Mouse (Mus musculus): Measurements from ENCODE around the gene Krt1. TPM values are rescaled to one million over a fixed set of nuclear protein-coding genes. Genes with fewer than 3 reads are reported as not detected.

Krt1 gene
- polyA plus RNA-seq (2012; ENCODE audit: insufficient read depth, low replicate concordance): not detected in 2 replicates

GRCm38 (mm10) chr15:101850694-101851093, at the start of gene Krt1:
Gene Krt1 (minus strand): TSS chr15:101850794.
- H3K4me3 ChIP-seq (replicated peaks): no peak within 1 kb of the TSS
- H3K27me3 ChIP-seq (replicated peaks): peaks cover 83% of the 10 kb centered on the region
- peaks cover 5% of the 10 kb centered on the region for H3K4me1 ChIP-seq
- no peaks in the 10 kb centered on the region for H3K9me3 ChIP-seq
- H3K36me3 ChIP-seq (replicated peaks; ENCODE audit: low read length): no peaks in the 10 kb centered on the region
- TF ChIP-seq FLI1 (IDR thresholded peaks at IDR 0.05; ENCODE audit: low read length) (no peak), GATA1 (IDR thresholded peaks at IDR 0.05; ENCODE audit: borderline replicate concordance, low read length) (no peak)

- Histone ChIP-seq H3K4me1 (no peaks in the 10 kb centered on the region), H3K9me3 (no peaks in the 10 kb centered on the region), H3K27me3 (replicated peaks) (peaks cover 37% of the 10 kb centered on the region), H3K4me3 (replicated peaks) (no peak overlapping the region), H3K36me3 (replicated peaks; ENCODE audit: low read length) (no peaks in the 10 kb centered on the region)
- TF ChIP-seq FLI1 (IDR thresholded peaks at IDR 0.05; ENCODE audit: low read length) (no peak), GATA1 (IDR thresholded peaks at IDR 0.05; ENCODE audit: borderline replicate concordance, low read length) (no peak)
Measured at GRCm38 (mm10) chr15:101895216-101895615, 44.6 kb upstream of the Krt1 start.

- no peaks in the 10 kb centered on the region for H3K9me3 ChIP-seq
- peaks cover 50% of the 10 kb centered on the region for H3K27me3 ChIP-seq (replicated peaks)
- H3K36me3 ChIP-seq (replicated peaks; ENCODE audit: low read length): no peaks in the 10 kb centered on the region
- TF ChIP-seq GATA1 (IDR thresholded peaks at IDR 0.05; ENCODE audit: borderline replicate concordance, low read length) (no peak), FLI1 (IDR thresholded peaks at IDR 0.05; ENCODE audit: low read length) (no peak)
- no peaks in the 10 kb centered on the region for H3K4me1 ChIP-seq
- no peak within 1 kb of the TSS for H3K4me3 ChIP-seq (replicated peaks)
Measured at GRCm38 (mm10) chr15:101892820-101893219, 42.2 kb upstream of the Krt1 start, which contains the start of gene Krt76. Gene Krt76 (minus strand): TSS chr15:101892920.

- peaks cover 31% of the 10 kb centered on the region for H3K27me3 ChIP-seq (replicated peaks)
- H3K4me3 ChIP-seq (replicated peaks): no peak overlapping the region
- H3K9me3 ChIP-seq: no peaks in the 10 kb centered on the region
- TF ChIP-seq FLI1 (IDR thresholded peaks at IDR 0.05; ENCODE audit: low read length): no peak
- no peak for TF ChIP-seq GATA1 (IDR thresholded peaks at IDR 0.05; ENCODE audit: borderline replicate concordance, low read length)
- no peaks in the 10 kb centered on the region for H3K4me1 ChIP-seq
- no peaks in the 10 kb centered on the region for H3K36me3 ChIP-seq (replicated peaks; ENCODE audit: low read length)
Measured at GRCm38 (mm10) chr15:101879776-101880175, 29.2 kb upstream of the Krt1 start.

- TF ChIP-seq GATA1 (IDR thresholded peaks at IDR 0.05; ENCODE audit: borderline replicate concordance, low read length) (no peak), FLI1 (IDR thresholded peaks at IDR 0.05; ENCODE audit: low read length) (no peak)
- H3K4me1 ChIP-seq: no peaks in the 10 kb centered on the region
- H3K4me3 ChIP-seq (replicated peaks): no peak overlapping the region
- H3K9me3 ChIP-seq: no peaks in the 10 kb centered on the region
- H3K36me3 ChIP-seq (replicated peaks; ENCODE audit: low read length): no peaks in the 10 kb centered on the region
- peaks cover 30% of the 10 kb centered on the region for H3K27me3 ChIP-seq (replicated peaks)
Measured at GRCm38 (mm10) chr15:101878041-101878440, 27.4 kb upstream of the Krt1 start.

GRCm38 (mm10) chr15:101874383-101874782, 23.8 kb upstream of the Krt1 start:
- Histone ChIP-seq H3K4me3 (replicated peaks) (no peak overlapping the region), H3K9me3 (no peaks in the 10 kb centered on the region), H3K4me1 (no peaks in the 10 kb centered on the region), H3K27me3 (replicated peaks) (peaks cover 43% of the 10 kb centered on the region), H3K36me3 (replicated peaks; ENCODE audit: low read length) (no peaks in the 10 kb centered on the region)
- TF ChIP-seq FLI1 (IDR thresholded peaks at IDR 0.05; ENCODE audit: low read length) (no peak), GATA1 (IDR thresholded peaks at IDR 0.05; ENCODE audit: borderline replicate concordance, low read length) (no peak)

- TF ChIP-seq FLI1 (IDR thresholded peaks at IDR 0.05; ENCODE audit: low read length): no peak
- no peak for TF ChIP-seq GATA1 (IDR thresholded peaks at IDR 0.05; ENCODE audit: borderline replicate concordance, low read length)
- Histone ChIP-seq H3K9me3 (no peaks in the 10 kb centered on the region), H3K4me3 (replicated peaks) (no peak overlapping the region), H3K27me3 (replicated peaks) (peaks cover 50% of the 10 kb centered on the region), H3K4me1 (no peaks in the 10 kb centered on the region), H3K36me3 (replicated peaks; ENCODE audit: low read length) (no peaks in the 10 kb centered on the region)
Measured at GRCm38 (mm10) chr15:101873231-101873630, 22.6 kb upstream of the Krt1 start.

- TF ChIP-seq GATA1 (IDR thresholded peaks at IDR 0.05; ENCODE audit: borderline replicate concordance, low read length) (no peak), FLI1 (IDR thresholded peaks at IDR 0.05; ENCODE audit: low read length) (no peak)
- H3K27me3 ChIP-seq (replicated peaks): peaks cover 50% of the 10 kb centered on the region
- no peaks in the 10 kb centered on the region for H3K36me3 ChIP-seq (replicated peaks; ENCODE audit: low read length)
- no peak within 1 kb of the TSS for H3K4me3 ChIP-seq (replicated peaks)
- no peaks in the 10 kb centered on the region for H3K9me3 ChIP-seq
- no peaks in the 10 kb centered on the region for H3K4me1 ChIP-seq
Measured at GRCm38 (mm10) chr15:101869431-101869830, 18.8 kb upstream of the Krt1 start, which contains the start of gene Krt77. Gene Krt77 (minus strand): TSS chr15:101869705.

GRCm38 (mm10) chr15:101866754-101867153, 16.2 kb upstream of the Krt1 start:
- Histone ChIP-seq H3K9me3 (no peaks in the 10 kb centered on the region), H3K4me1 (no peaks in the 10 kb centered on the region), H3K36me3 (replicated peaks; ENCODE audit: low read length) (no peaks in the 10 kb centered on the region), H3K4me3 (replicated peaks) (no peak overlapping the region), H3K27me3 (replicated peaks) (peaks cover 50% of the 10 kb centered on the region)
- TF ChIP-seq FLI1 (IDR thresholded peaks at IDR 0.05; ENCODE audit: low read length) (no peak), GATA1 (IDR thresholded peaks at IDR 0.05; ENCODE audit: borderline replicate concordance, low read length) (no peak)

- Histone ChIP-seq H3K27me3 (replicated peaks) (peaks cover 85% of the 10 kb centered on the region), H3K9me3 (no peaks in the 10 kb centered on the region), H3K4me3 (replicated peaks) (no peak overlapping the region), H3K4me1 (peaks cover 7% of the 10 kb centered on the region; the same call in 1 of the 2 replicates), H3K36me3 (replicated peaks; ENCODE audit: low read length) (no peaks in the 10 kb centered on the region)
- no peak for TF ChIP-seq FLI1 (IDR thresholded peaks at IDR 0.05; ENCODE audit: low read length)
- no peak for TF ChIP-seq GATA1 (IDR thresholded peaks at IDR 0.05; ENCODE audit: borderline replicate concordance, low read length)
Measured at GRCm38 (mm10) chr15:101860421-101861130, 10.0 kb upstream of the Krt1 start.

Measured in megakaryocyte, embryonic 14.5 days (primary cell).